Mouse (Mus musculus) cerebellum, adult 2 months (tissue): ENCODE data around the gene Cadps. TPM values are rescaled to one million over a fixed set of nuclear protein-coding genes. Genes with fewer than 3 reads are reported as not detected.

Experiments
- DNase-seq, 2 experiments: peaks; one replicate each; pipeline ENCODE4 v3.0.0; 2021
- H3K27ac ChIP-seq: fragments of 200-500 bp; 2 replicates; pipeline ENCODE4 v1.5.1; 2012; ENCODE audit warnings: low read length, control low read depth, inconsistent platforms; ENCODE audit not compliant: insufficient read depth
- H3K27me3 ChIP-seq: fragments of 200-500 bp; 2 replicates; pipeline ENCODE4 v1.6.1; 2012; ENCODE audit warnings: inconsistent platforms, mild to moderate bottlenecking, low read length, moderate library complexity; ENCODE audit not compliant: control insufficient read depth, insufficient read depth
- H3K4me1 ChIP-seq: fragments of 200-500 bp; 2 replicates; pipeline ENCODE4 v1.6.1; 2011; ENCODE audit warnings: low read length; ENCODE audit not compliant: control insufficient read depth, insufficient read depth
- H3K4me3 ChIP-seq: fragments of 200-500 bp; replicated peaks from 2 replicates; pipeline ENCODE3; 2011; ENCODE audit warnings: mild to moderate bottlenecking, low read depth, low read length, control low read depth; ENCODE audit not compliant: insufficient read depth
- CTCF ChIP-seq: fragments of 200-500 bp; IDR thresholded peaks from 2 replicates; pipeline ENCODE4 v1.5.1; 2011; ENCODE audit warnings: low read depth, mild to moderate bottlenecking, control low read depth, low read length, moderate library complexity, borderline replicate concordance; ENCODE audit not compliant: insufficient read depth
- POLR2A ChIP-seq: fragments of 200-500 bp; IDR thresholded peaks from 2 replicates; pipeline ENCODE4 v1.6.1; 2011; ENCODE audit warnings: low read length, control low read depth, borderline replicate concordance; ENCODE audit not compliant: insufficient read depth
- WGBS: fragments of 180-500 bp; shearing (Covaris S2); methylation state at CpG from one replicate; pipeline ENCODE4 v1.1.7; 2018; 5-methylcytosine and 5-hydroxymethylcytosine counted together
- polyA plus RNA-seq: library from polyadenylated mRNA; depleted of rRNA; stranded (reverse); fragments of >200 nt; gene quantifications from 2 replicates; pipeline ENCODE4 v1.2.3, GENCODE M21; 2012

Gene Cadps
- polyA plus RNA-seq, 1 experiment = 165 TPM

DNA sequence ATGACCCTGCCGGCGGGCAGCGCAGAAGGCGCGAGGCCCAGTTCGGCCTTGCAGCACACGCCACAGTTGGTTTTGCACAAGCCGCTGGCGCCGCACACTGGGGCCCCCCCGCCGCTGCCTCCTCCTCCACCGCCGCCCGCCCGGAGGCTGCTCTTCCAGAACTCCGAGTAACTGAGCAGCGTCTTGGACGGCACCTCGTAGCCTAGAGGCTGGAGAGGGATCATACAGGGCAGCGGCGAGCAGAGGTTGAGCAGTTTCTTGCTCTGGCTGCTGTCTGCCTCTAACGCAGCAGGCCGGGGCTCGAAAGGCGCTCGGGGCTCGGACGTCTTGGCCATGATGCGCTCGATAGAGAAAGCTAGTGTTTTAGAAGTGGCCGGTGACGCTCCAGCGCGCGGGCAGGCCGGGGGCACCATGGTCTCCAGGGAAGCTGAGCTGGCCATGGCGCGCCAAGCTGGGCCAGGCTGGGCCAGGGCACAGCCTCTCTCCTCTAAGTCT lies 478.1 kb downstream of the Cadps start:
- peaks cover 9% of the 10 kb centered on the region; the same call in 1 of the 2 replicates for H3K27me3 ChIP-seq
- WGBS = 1% methylated on average over 39 of the region's 39 CpGs
- no peak for TF ChIP-seq POLR2A
- no peak for TF ChIP-seq CTCF
- H3K27ac ChIP-seq = no peak overlapping the region
- H3K4me3 ChIP-seq = no peak overlapping the region
- no peak for DNase-seq
- H3K4me1 ChIP-seq = no peaks in the 10 kb centered on the region; the same call in 1 of the 2 replicates

DNA sequence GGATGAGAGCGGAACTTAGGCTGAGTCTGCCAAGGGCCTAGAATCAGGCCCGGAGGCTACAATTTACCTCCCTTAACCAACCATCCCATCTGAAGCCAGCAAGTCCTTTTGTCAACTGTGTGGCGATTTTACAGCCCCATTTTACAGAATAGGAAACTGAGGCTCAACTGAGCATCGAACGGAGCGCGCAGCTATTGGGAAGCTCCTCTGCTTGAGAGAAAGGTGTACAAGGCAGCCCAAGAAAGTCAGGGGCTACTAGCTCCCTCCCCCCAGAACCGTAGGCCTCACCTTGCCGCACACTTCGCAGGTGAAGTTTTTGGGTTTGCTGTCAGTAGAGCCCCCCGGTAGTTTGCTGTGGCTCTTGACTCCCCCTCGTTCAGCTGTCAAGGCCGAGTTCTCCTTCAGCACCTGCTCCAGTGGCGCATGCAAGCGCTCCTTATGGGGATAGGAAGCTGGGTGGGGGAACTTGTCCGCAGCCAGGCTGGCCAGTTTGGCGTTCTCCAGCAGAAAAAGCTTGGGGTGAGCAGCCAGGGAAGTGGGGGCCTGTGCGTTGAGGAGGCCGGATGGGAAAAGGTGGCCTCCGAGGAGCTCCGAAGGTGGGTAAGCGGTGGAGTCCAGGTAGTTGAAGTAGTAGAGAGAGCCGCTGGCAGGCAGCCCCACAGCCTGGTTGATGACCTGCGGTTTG lies 478.7 kb downstream of the Cadps start:
- DNase-seq = no peak
- TF ChIP-seq CTCF (no peak), POLR2A (no peak)
- WGBS = 17% methylated on average over 24 of the region's 24 CpGs
- H3K27ac ChIP-seq = no peak overlapping the region
- H3K27me3 ChIP-seq = peaks cover 9% of the 10 kb centered on the region; the same call in 1 of the 2 replicates
- no peak overlapping the region for H3K4me3 ChIP-seq
- H3K4me1 ChIP-seq = no peaks in the 10 kb centered on the region; the same call in 1 of the 2 replicates

DNA sequence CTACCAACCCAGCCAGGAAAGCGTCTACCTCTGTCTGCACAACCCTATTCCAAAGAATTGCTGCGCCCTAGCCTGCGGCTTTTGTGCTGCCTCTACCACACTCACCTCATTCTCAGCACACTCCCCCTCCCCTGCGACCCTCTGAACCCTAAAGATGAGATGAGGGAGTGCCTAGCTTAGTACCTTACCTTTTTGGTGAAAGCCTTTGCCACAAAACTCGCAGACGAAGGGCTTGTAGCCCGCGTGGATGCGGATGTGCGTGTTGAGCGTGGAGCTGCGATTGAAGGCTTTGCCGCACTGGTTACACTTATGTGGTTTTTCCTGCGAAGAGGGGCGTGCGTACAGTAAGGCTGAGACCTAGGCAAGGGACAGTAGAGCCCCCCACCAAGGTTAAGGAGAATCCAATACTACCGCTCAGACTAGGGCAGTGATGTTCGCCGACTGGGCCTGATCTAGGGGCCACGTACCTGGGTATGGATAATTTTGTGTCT lies 479.4 kb downstream of the Cadps start:
- no peak for DNase-seq
- 37% methylated on average over 20 of the region's 20 CpGs for WGBS
- Histone ChIP-seq H3K4me3 (no peak overlapping the region), H3K27me3 (peaks cover 9% of the 10 kb centered on the region; the same call in 1 of the 2 replicates), H3K27ac (no peak overlapping the region), H3K4me1 (no peaks in the 10 kb centered on the region; the same call in 1 of the 2 replicates)
- TF ChIP-seq POLR2A (no peak), CTCF (no peak)

DNA sequence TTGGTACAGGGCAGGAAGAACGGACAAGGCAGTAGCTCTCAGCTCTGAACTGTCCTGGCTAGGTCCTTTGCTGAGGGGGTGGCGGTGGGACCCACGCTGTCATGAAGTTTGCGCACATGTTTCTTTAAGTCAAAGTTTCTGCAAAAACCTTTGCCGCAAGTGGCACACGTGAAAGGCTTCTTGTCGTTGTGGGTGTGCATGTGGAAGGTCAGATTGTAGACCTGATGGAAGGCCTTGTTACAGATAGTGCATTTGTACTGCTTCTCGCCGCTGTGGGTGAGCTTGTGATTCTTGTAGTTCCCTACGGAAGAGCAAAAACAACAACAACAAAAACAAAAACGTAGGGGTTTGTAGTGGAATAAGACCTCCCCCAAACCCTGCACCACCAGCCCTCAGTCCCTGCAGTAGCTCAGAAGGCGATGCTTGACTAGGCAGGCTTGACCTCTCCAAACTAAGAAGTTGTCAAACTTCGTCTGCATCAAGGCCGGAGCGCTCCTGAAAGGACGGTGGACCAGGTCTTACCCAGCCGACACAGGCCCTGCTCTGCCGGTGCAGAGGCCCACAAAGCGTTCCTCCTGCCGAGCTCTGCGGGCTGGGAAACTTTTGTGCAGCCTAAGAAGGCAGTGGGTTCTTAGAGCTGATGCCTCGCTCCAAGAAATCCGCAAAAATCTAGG lies 480.3 kb downstream of the Cadps start:
- no peak overlapping the region for H3K27ac ChIP-seq
- WGBS = 43% methylated on average over 23 of the region's 23 CpGs
- no peak for DNase-seq

DNA sequence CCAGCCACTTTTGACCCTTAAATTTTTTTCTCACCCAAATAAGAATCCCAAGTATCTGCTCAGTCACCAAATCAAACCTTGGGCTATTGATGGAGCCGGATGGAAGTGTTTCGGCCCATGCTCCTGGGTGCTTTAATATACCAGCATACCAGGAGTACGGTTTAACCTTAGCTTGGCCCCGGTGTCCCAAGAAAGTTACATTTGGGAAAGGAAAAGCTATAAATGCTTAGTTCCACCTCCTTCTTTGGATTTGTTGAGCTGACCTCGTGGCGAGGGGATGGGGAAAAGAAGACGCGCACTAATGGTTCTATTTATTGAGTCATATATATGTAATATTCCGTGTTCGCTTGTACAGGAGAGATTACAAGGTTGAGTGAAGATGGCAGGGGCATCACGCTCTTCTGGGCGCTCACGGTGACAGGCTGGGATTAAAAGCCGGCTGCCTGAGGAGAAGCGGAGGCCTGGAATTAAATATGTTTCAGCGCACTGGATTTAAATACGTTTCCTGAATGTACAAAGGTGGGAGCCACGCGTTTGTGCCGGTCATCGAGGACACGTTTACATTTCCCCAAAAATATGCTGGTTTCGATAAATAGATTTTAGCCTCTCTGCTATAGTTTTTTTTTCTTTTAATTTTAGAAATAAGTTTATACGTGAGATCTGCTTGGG lies 481.0 kb downstream of the Cadps start:
- TF ChIP-seq POLR2A (no peak), CTCF (no peak)
- DNase-seq = no peak
- no peak overlapping the region for H3K27ac ChIP-seq
- 39% methylated on average over 24 of the region's 24 CpGs for WGBS
- H3K4me3 ChIP-seq = no peak overlapping the region
- peaks cover 9% of the 10 kb centered on the region; the same call in 1 of the 2 replicates for H3K27me3 ChIP-seq
- no peaks in the 10 kb centered on the region; the same call in 1 of the 2 replicates for H3K4me1 ChIP-seq

More for the DNA sequence above, 480.3 kb downstream of the Cadps start:
- no peak overlapping the region for H3K4me3 ChIP-seq
- peaks cover 9% of the 10 kb centered on the region; the same call in 1 of the 2 replicates for H3K27me3 ChIP-seq
- TF ChIP-seq CTCF (no peak), POLR2A (no peak)
- H3K4me1 ChIP-seq = no peaks in the 10 kb centered on the region; the same call in 1 of the 2 replicates

DNA sequence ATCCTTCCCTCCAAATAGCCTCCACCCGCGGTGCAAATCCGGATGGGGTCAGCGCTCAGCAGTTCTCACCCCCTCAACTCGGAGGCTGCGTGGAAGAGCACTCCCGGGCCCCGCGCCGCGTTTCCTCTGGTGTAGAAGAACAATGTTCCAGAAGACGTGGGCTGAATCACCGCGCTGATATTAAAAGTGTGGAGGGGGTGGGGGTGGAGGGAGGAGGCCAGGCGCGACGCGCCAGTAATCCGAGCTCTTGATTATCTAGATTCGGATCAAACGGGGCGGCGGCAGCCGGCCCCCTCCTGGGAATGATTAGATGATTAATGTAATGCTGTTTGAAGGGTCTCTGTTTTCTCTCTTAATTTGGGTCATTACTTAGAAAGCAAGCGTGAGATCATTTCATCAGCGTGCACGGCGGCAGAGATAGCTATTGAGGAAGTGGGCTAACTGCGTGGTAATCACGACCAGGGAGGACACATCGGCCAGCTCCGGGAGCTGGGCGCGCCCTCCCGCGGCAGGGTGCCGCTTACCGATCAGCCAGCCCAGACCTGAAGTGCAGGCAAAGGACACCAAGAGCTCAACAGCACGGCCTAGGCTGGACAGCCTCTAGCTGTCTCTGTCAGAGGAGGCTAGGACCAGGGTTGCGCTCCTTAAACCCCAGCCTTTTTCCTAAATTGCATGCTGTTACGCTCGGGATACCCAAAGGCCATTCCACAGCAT lies 481.6 kb downstream of the Cadps start:
- Histone ChIP-seq H3K27me3 (peaks cover 9% of the 10 kb centered on the region; the same call in 1 of the 2 replicates), H3K27ac (no peak overlapping the region), H3K4me3 (no peak overlapping the region), H3K4me1 (no peaks in the 10 kb centered on the region; the same call in 1 of the 2 replicates)
- DNase-seq = no peak
- no peak for TF ChIP-seq POLR2A
- no peak for TF ChIP-seq CTCF
- 4% methylated on average over 42 of the region's 42 CpGs for WGBS
